ENCODE assay signal across 14 mouse cellular contexts in the genomic region with DNA sequence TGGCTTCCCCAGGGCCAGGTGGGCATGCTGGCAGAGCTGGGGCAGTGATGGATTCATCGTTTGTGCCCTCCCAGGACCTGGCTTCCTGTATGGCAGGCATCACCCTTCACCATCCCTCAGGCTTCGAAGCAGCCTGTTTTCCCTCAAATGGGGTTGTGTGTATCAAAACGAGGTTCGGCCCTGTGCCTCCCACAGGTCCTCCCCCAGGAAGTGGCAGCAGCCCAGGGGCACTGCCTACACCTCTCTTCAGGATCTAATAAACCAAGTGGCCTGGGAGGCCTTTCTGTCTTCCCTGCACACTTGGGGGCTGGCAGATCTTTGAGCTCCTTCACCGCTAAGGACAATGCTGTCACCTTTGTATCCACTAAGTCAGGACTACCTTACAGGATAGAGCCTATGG.
"Had no signal": no experiment of that assay in that cellular context is flagged by ENCODE, and none has a peak within 500 bp of the region (broad histone marks: within the 10 kb centered on the region; RNA-seq: fewer than 3 reads in every experiment).

No protein-coding gene starts in this region.

- DNase-seq: kidney, adult 11 months; kidney, adult 9 months; kidney, postnatal 14 days; liver; liver, embryonic 13.5 days; lung, adult 18-20 months; right cerebral cortex, adult 18-20 months; right cerebral cortex, postnatal 25 days; thymus, adult 2 months; thymus, postnatal 25 days had no signal

- H3K4me3 ChIP-seq: limb, embryonic 12.5 days; liver, embryonic 13.5 days; midbrain, embryonic 12.5 days; neural tube, embryonic 13.5 days had no signal

- ATAC-seq: midbrain, embryonic 16.5 days had no signal

- H3K27me3 ChIP-seq: limb, embryonic 12.5 days; liver, embryonic 13.5 days; midbrain, embryonic 12.5 days; neural tube, embryonic 13.5 days had no signal

- H3K27ac ChIP-seq: limb, embryonic 12.5 days; liver, embryonic 13.5 days; midbrain, embryonic 12.5 days; neural tube, embryonic 13.5 days had no signal

- H3K9ac ChIP-seq: limb, embryonic 12.5 days; liver, embryonic 13.5 days; midbrain, embryonic 12.5 days; neural tube, embryonic 13.5 days had no signal

- H3K4me2 ChIP-seq: limb, embryonic 12.5 days; liver, embryonic 13.5 days; midbrain, embryonic 12.5 days; neural tube, embryonic 13.5 days had no signal

- H3K9me3 ChIP-seq: limb, embryonic 12.5 days; liver, embryonic 13.5 days; midbrain, embryonic 12.5 days; neural tube, embryonic 13.5 days had no signal
